Mouse (Mus musculus) retina, adult 2 months (tissue): ENCODE data around the gene Mst1.

Experiments used
- DNase-seq: peaks from one replicate; pipeline ENCODE4 v3.0.0-alpha.2; 2012; ENCODE audit warnings: low read depth, low spot score

Mst1 gene

DNA sequence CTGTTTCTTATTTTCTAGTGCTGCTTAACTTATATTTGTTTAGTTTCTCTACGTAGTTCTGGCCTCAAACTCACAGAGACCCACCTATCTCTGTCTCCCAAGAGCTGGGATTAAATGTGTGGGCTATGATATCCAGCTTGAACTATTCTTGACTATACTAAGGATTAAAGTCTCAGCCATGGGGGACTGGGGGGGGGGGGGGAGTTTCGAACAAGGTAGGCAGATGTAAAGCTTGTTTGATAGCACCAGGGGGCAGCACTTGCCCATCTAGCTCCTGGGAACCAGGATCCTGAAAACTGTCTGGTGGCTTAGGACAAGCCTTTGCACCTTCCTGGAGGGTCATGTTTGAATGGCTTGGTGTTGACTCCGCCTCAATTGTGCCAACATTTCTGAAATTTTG is 15.3 kb downstream of the Mst1 start:
- peak; percentile 76 for DNase-seq

DNA sequence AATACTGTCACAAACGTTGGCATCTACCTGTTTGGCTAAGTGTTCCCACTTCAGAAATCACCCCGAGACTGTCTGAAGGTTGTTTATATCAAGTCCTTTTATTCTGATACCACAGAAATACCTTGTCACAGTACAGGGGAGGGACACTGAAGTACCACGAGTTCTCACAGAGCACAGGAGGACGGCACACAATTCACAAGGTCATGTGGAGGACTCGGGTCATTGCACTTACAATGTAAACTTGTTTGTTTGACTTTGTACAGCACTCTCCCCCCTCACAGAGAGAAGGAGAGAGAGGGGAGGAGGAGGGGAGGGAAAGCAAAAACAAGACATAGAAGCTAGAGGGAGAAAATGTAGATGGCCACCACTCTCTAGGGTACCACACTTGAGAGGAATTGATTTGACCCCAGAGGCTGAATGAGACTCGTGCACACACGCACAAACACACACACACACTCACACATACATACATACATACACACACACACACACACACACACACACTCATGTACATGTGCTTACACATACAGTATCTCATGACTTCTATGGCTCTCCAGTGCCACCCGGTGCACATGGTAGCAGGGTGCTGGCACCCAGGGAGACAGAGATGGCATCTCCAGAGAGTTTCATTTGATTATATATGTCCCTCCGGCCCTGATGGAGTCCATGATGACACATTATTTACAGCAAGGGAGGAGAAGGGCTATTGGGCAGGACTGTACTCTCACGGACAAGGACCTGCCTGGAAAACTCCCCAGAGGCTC is 15.9 kb downstream of the Mst1 start:
- no peak for DNase-seq

DNA sequence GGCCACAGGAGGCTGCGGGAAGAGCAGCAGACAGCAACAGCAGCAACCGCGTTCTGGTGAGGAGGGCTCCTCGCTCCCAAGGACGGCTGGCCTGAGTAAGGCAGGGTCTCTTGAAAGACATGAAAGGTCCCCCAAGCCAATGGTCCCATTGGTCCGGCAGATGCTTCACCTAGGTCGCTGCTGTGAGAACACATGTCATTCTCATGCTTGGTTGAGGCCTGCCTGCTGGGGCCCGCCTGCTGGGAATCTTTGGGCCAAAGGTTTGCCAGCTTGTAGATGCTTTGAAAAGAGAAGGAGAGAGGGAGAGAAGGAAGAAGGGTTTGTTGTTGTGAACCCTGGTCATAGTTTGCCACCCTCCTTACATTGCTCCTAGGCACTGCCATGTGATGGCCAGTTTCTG is 19.4 kb downstream of the Mst1 start:
- DNase-seq, result no peak

DNA sequence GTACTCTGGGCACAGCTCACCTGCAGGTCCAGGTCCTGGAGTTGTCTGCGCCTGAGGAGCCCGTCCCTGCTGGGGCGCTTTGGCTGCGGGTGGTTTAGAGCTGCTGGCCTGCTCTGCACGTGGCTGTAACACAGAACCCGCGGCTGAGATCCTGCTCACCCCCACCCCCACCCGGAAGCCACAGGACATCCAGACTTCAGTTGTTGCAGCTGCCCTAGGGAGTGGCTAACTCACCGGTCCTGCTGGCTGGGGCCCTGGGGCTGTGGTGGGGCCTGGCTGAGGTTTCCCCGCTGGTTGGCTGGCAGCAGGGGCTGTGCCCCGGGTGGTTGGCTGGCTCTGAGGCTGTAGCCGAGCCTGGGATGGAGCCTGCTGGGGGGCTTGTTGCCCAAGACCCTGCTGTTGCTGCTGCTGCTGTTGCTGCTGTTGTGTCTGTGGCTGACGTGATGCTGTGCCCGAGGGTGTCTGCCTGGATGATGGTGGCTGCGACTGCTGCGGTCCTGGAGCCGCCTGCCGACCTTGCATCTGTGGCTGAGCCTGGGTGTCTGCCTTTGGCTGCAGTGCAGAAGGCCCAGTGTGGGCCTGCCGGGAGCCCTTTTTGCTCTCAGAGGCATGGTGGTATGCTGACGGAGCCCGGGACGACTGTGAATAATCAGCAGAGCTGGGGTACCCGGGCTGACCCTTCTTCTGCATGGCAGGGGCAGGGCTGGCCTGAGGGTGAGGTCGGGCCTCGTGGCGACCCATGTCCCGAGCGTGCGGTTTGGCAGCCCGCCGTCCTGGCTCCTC is 24.7 kb downstream of the Mst1 start:
- no peak for DNase-seq

DNA sequence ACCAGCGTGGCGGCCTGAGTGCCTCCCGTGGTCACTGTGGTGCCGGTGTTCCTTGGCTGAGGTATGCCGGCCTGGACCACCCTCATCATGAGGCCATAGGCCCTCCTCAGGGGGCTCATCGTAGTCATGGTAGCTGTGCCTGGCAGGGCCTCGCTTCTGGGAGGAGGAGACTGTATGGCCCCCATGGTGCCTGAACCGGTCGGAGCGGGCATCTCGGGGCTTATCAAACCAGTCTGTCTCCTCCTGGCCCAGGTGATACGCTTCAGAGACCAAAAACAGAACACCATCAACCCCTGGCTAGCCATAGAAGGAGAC is 25.3 kb downstream of the Mst1 start:
- DNase-seq, result no peak

DNA sequence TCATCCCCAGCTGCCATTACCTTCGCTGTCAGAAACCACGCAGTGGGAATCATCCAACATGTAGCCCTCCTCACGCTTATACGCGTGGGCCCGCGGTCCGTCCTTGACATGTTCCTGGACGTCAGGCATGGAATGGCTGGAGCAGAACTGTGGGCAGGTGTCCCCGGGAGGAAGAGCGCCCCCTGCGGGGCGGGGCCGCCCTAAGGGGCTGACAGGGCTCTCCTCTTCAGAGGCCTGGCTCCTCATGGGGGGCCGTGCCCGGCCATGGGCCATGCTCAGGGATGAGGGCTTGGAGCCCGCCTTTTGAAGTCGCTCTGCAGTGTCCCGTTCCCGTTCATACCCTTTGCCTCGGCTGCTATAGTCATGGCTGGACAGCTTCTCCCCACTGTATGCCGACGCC is 25.9 kb downstream of the Mst1 start:
- DNase-seq, result no peak

DNA sequence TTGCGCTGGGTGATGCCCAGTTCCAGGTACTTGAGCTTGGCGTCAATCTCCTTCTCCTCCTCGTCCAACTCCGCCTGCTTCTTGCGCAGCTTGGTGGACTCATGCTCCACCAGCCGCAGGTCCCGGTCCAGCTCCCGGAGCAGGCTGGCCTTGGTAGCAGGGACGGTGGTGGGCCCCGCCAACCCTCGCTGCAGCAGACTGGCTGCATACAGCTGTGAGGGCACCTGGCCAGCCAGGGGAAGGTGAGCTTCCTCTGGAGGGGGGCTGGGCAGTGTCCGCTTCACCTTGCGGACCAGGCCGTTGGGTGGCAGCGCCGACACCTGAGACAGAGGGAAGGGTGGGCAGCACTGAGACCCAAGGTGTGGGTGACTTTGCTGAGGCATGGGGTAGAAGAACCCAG is 27.6 kb downstream of the Mst1 start:
- no peak for DNase-seq

DNA sequence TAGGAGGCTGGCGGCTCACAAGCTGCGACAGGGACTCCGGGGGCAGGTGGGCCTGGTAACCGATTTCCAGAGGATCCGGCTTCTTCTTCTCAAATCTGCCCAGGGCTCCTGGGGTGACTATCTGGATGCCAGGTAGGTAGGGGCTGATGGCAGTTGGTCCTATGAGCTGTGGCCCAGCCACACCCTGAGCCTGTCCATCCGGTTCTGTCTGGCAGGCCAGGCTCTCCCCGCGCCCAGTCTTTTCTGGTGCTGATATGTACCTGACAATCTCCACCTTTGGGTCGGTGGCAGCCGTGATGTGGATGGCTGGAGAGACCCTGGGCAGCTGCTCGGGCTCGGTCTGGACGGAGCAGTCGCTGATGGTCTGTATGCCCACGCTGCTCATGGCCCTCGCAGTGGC is 29.9 kb downstream of the Mst1 start:
- no peak for DNase-seq

DNA sequence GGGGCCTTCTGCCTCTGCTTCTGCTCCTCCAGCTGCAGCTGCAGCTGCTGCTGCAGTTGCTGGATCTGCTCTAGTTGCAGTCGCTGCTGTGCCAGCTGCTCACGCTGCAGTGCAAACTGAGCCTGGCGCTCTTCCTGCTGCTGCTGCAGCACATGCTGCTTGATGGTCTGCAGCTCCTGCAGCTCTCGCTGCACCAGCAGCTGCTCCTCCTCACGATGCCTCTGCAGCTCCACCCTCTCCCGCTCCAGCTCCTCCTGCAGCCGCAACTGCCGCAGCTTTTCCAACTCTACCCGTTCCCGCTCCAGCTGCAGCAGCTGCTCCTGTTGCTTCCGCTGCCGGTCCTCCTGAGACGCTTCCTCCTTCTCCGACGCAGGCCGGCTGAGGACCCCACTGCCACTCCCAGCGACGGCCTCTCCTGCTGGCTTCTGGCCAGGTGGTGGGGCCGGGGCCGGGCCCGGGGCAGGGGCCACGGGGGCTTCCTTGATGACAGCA is 30.9 kb downstream of the Mst1 start:
- no peak for DNase-seq

DNA sequence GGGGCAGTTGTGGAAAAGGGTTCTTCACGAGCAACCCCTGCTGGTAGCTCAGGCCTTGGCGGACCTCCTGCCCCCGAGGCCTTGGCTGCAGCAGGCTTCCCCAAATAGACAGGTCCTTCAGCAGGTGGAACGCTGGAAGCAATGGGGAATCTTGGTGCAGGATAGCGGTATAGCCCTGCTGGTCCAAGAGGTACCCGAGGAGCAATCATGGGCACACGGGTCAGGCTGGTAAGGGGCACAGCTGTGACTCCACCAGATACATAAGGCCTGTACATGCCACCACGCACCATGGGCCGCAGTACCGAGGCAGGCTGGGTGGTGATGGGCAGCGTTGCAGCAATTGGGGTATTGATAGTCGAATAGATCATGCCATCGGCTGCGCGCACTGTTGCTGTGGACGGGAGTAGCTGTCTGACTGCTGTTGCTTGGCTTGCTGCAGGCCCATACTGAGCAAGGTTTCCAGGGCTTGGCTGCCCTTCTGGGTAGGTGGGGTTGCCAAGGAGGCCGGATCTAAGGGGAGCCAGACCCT is 31.4 kb downstream of the Mst1 start:
- no peak for DNase-seq

DNA sequence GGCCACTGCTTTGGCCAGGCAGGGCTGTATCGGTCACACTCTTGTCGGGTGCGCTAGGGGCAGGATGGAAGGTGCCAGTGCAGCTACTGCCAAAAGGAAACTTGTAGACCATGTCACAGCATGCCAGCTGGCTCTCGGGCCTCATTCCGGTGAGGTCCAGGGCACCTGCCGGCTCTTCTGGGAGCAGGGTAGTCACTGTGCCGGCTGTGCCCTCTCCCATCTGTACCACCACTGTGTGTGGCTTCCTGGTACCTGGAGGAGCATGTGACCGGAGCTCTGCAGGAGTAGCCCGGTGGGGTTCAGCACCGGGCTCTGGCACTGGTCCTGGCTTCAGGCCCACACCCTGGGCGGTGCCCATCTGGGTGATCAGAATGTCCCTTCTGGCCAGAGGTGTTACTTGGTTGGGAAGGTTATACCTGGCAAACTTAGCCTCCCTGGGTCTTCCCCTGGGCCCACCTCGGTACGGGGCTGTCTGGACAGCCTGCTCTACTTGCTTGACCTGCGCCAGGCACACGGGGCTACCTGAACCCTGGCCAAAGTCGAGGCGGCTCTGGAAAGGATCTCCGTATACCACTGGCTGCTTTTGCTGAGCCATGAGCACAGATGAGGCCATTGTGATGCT is 32.6 kb downstream of the Mst1 start:
- no peak for DNase-seq

DNA sequence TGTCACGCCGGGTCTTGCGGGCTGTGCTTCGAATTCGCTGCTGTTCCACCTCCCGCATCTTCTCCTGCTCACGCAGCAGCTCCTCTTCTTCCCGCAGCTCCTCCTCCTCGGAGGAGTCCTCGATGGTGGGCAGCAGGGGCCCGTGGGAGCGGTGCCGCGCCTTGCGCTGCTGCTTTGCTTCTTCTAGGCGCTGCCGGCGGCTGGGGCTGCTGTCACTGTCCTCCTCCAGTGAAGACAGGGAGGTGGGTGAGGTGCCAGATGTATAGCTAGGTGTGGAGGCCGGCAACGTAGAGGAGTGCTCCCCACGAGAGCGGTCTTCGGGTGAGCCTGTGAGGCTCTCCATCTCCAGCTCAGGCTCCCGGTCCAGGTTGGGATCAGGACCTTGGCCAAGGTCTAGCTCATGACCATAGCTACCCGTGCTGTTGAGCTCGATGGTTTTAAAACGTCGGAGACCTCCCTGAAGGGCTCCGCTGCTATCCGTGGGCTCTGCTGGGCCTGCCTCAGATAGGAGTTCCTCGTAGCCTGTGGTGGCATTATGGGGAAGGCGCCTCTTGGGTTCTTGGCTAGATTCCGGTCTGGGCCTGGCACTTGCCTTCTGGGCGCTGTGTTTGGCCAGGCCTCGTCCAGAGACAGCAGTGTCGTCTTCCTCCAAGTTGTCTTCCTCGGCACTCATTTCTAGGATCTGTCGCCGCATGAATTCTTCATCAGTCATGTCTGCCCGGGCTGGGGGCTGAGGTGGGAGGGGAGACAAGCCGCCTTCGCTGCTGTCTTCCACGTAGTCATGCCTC is 35.2 kb downstream of the Mst1 start:
- no peak for DNase-seq

DNA sequence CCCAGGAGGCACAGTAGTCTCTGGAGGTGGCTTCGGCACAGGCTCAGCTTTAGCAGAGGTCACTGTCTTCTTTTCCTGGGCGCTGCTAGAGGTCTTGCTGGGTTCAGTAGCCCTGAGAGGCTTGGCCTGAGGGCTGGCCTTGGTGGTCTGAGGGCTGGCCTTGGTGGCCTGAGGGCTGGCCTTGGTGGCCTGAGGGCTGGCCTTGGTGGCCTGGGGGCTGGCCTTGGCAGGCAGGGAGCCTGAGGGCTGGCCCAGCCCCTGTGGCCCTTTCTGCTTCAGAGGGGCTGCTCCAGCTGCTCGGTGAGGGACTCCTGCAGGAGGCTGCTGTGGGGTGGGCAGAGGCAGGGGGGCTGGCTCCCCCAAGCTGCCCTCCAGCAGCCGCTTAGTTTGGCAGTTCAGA is 36.9 kb downstream of the Mst1 start:
- no peak for DNase-seq

DNA sequence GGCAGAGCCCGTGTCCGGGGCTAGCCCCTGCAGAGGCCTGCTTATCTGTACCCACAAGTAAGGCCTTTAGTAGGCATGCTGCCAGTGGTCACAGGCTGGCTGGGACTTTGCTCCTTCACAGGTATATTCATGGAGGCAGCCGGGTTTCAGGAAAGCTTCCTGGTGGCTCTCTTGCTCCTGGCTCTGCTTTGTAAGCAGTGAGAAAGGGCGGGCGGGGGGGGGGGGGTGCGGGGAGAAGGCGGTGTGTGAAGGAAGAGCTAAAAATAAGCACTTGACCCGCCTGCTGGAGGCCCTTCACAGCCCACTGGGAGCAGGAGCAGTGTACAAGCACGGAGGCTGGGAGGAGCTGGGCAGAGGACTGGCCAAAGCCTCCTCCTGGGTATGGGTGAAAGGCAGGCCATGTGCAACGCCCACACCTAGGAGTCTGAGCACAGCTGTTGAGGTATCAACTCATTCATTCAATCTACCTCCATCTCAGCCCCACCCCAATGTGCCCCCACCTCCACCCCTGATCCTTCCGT is 39.7 kb downstream of the Mst1 start:
- no peak for DNase-seq

DNA sequence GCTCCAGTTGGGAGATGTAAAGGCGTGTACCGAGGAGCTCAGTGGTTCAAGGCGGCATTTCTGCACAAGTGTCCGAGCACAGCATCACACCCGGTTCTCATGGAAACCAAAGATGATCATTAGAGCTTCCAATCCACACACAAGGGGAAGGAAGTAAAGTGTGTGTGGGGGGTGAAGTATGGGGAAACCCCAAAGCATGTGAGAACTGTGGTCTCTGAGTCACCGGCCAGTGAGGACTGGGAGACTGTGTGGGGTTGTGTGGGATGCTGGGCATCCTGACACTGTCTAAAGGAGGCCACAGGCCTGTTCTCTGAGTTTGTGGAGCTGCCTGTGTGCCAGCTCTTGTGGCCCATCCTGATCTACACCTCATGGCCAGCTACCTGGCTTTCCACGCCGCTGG is 40.4 kb downstream of the Mst1 start:
- DNase-seq, result no peak

DNA sequence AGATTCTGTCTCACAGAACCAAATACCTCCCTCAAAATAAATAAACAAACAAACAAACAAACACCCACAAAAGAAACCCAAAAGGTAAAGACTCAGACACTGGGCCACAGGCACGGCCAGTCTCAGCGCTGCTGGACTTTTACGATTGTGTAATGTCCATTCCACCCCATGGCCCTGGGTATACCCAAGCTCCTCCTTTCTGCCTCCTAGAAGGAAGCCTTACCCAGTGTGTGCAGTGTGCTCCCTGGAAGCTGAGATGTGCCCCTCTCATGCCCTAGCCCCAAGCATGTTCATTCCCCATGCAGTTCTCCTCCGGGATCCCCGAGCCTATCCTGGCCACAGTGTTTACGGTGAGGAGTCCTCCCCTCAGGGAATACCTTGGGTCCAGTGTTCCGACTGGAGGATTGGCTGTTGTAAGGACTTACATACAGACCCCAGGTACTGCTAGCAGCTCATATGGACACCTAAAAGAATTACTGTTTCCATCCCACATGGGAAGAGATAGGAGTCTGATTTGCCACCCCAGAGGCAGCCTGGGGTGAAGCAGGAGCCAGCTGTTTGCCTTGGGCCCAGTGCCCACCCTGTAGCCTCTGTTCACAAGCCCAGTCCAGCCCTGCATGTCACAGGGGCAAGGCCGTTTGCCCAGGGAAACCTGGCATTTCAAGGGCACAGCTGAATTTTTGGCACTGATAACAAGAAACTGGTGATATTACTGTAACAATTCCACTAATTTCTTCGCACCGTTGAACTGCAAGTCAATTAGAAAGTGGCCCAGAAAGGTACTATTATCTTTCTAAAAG is 41.1 kb downstream of the Mst1 start:
- no peak for DNase-seq

DNA sequence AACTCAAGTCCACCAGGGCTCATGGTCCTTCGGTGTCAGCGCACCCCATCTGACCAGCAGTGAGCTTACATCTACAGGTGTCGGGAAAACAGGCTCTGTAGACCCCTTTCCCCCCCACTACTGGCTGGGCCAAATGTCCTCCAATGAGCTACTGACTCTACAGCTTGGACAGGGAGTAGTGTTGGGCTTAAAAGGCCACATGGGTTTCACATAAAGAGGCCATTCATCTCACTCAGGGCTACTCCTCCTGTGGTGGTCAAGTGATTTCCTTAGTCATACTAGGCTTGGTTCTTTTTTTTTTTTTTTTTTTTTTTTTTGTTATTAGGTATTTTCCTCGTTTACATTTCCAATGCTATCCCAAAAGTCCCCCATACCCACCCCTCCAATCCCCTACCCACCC is 43.7 kb downstream of the Mst1 start:
- DNase-seq, result no peak

DNA sequence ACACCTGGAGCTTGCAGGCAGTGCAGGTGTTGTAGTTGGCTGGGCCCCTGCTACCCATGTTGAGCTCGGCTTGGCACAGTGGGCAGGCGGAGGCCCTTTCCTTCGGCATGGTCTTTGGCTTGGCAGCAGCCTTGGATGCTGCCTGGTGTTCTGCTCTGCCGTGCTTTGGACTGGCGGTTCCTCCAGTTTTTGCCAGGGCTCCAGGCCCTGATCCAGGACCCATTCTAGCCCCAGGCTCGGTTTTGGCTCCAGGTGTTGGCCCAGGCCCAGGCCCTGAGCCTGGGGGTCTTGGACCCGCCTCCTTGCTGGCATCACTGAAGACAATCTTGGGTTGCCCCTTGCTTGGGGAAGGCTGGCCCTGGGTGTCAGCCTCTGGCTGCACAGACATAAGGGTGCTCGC is 45.5 kb downstream of the Mst1 start:
- no peak for DNase-seq

DNA sequence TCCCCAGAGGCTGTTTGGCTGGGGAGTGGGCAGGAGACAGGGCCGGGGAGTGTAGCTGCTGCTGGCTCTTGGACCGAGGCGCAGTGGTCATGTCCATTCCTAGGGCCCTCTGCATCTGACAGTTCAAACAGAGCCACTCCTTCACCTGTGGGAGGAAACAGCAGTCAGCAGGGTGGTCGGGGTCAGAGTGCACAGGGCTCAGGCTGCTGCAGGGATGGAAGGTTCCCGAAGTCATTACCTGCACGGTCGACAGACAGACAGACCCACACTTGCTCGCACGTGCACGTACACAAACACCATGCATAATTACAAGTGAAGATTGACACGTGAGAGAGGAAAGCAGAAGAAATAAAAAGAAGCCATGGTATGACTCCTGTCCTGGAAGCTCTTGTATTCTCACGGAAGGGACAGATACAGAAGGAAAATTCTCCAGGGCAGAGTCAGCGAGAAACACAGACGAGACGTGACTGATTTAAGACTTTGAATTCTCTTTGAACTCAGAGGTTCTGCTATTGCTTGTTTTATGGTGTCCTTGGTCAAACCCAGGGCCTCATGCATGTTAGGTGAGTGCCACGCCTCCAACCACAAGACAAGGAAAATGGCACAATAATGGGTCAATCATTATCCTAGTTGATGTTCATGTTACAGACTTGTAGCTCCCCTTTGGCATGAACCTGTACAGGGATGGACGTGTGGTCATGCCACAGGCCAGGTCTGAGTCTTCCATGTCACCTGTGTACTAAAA is 46.4 kb downstream of the Mst1 start:
- no peak for DNase-seq

DNA sequence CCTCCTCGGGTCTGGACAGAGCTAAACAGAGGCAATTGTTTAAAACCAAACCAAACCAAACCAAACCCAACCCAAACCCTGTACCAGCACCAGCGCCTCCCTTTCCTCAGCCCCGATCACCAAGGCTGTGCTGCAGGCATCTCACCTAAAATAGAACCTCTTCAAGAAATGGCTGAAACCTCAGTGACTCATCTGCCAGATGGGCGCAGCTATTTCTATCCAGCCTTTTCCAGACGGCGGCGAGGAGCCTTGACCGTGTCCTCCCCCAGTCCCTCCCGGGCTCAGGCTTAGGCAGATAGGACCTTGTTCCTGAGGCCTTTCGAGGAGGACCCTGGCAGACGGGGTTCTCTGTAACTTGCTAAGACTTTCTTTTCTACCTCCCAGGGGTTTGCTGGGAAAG is 48.0 kb downstream of the Mst1 start:
- DNase-seq, result no peak
